Mouse (Mus musculus) heart, adult 2 months (tissue): Measurements from ENCODE around the gene Tmem169.

Experiments
- CTCF ChIP-seq: fragments of 200-600 bp; IDR thresholded peaks from 2 replicates; pipeline ENCODE4 v1.8.1; 2022; ENCODE audit warnings: antibody characterized with exemption, mild to moderate bottlenecking, moderate library complexity
- POLR2A ChIP-seq: fragments of 200-500 bp; IDR thresholded peaks from 2 replicates; pipeline ENCODE4 v1.6.1; 2011; ENCODE audit warnings: mild to moderate bottlenecking, low read depth, low read length, control low read depth; ENCODE audit not compliant: insufficient read depth

DNA sequence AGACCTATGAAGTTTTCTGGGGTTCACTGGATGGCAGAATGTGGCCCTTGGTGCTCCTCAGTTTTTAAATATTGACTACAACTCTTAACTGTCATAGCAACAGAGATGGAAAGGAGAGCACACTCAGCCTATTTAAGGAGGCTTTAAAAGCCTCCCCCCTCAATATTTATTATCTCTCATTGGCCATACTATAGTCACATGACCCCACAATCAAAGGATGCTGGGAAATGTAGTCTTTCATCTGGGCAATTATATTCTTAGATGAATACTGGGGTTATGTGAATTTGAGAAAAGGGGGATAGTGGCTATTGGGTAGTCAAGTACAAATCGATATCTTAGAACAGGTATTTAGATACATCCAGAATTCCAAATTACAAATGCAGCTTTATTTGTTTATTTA, 17.7 kb downstream of the Tmem169 start:
- TF ChIP-seq POLR2A = no peak
- TF ChIP-seq CTCF = no peak
